Mouse (Mus musculus) cerebellum, postnatal 10 days (tissue): ENCODE measurements at regions not wholly inside any gene's neighbourhood (a gene's known extent, or its start where the extent isn't known, plus 50 kb on each side); places are given as distances from the start of the nearest gene placed in this dataset.

ENCODE experiments used
- DNase-seq, 2 experiments: peaks; one replicate each; pipeline ENCODE4 v3.0.0; 2021; ENCODE audit warnings: mixed read lengths in 2 of 2

- DNase-seq: no peak
Measured at GRCm38 (mm10) chr3:131801551-131801950, 237.0 kb downstream of the Papss1 start.

DNA sequence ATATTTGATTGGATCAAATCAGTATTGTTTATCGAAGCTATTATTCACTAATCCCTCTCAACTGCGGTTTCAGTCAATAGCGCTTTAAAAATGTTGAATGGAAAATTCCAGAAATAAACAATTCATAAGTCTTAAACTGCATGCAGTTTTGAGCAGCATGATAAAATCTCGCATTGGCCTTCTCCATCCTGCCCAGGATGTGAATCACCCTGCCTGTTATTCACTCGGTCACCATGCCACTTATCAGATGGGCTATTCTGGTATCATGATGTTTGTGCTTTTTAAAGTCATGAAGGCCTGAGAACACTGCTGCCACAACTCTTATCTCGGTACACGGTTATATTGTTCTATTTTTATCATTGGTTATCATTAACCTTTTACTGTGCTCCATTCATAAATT is 238.3 kb downstream of the Papss1 start:
- DNase-seq: no peak

- peak; percentile 72 to 77 for DNase-seq
Measured at GRCm38 (mm10) chr3:131808127-131808526, 243.6 kb downstream of the Papss1 start.

- peak; percentile 26 to 51 for DNase-seq
Measured at GRCm38 (mm10) chr3:131812968-131813367, 248.4 kb downstream of the Papss1 start.

- no peak for DNase-seq
Measured at GRCm38 (mm10) chr3:131818806-131819205, 254.2 kb downstream of the Papss1 start.

DNA sequence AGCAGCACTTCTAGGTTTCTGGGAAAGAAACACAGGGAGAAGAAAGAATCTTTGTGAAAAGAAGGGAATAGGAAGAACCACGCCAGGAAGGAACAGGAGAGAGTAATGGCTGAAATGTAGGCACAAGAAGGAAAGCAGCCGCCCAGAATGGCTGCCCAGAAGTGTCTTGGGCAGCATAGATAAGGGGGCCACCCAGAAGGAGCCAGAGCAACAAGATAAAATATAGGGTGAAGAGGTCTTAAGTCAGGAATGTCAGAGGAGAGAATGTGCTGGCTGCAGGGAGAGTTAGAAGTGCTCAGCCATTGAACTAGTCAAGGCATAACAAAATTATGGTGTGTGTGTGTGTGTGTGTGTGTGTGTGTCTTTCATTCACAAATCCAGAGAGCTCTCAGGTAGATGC is 227.7 kb upstream of the Dkk2 start:
- no peak for DNase-seq

GRCm38 (mm10) chr3:131859083-131859482 is 226.0 kb upstream of the Dkk2 start:
- no peak for DNase-seq

DNA sequence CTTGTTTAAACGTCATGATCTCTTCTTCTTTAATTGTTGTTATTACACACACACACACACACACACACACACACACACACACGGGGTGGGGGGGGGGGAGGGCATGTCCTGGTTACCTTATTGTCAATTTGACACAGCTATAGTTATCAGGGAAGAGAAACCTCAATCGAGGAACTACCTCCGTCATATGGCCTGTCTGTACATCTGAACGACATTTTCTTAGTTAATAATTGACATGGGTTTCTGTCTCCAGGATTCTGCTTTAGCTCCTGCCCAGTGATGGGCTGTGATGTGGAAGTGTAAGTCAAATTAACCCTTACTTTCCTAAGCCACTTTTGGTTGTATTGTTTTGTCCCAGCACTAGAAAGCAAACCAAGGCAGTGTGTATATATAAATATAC is 220.0 kb upstream of the Dkk2 start:
- DNase-seq: no peak

DNA sequence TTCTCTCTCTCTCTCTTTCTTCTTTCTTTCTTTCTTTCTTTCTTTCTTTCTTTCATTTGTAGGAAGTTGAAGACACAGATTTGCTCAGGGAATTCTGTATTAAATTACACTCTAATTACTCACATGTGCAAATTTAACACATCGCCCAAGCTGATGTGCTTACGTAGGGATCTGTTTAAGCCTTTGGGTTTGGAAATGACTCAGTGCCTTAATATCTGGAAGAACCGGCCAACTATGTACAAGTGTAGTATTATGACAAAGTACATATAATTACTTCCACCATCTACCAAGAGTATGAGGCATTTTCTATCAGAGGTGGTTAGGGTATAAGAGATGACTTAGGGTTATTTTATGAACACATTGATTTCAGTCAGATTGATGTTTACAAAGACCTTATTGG is 217.8 kb upstream of the Dkk2 start:
- no peak for DNase-seq

DNA sequence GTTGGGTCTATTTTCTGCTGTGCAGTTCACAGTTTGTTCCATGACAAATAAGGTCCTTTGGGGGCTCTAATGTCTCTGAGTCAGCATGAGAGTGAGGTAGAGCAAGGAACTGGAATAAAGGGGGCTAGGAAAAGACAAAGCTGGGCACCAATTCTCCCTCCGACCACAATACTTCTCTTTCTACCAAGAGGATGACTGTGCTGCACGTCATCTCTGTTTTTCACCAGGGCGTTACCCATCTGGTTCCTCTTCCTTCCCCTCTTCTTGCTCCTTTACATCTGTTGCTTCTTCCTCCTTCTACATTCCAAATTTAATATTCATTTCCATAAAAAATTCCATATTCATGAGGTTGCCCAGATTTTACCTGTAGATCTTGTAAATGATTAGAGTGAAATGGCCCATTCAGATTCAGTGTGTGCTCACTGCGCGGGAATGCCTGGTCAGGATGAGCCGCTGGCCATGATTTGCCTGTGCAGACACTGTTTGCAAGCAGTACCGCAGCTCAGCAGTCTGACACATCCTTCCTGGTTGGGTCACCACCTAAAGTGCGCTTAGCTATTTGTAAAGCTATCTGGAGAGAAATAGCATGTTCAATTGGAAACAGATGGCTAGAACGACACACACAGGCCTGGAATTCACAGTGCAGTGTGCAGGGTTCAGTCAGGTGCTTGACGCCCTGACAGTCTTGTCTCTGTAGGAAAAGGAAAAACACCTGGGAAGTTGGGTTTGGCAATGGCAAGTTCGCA is 216.7 kb upstream of the Dkk2 start:
- no peak for DNase-seq

DNA sequence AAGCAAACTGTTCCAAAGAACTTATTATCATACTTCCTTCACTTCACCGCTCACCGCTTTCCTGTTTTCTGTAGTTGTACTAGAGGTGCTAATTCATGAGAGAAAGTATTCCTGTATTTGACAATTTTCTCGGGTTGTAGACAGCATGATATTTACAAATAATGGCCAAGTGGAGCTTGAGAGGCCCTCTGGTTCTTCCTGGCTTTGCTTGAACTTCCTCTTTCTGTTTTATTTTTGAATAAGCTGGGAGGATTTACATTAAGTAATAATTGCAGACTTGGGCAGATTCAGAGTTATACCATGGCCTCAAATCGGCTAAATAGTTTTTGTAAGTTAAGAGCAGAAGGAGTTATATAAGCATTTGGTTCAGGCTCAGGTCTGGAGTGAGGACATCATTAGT is 215.8 kb upstream of the Dkk2 start:
- DNase-seq: no peak

GRCm38 (mm10) chr3:131882667-131883066 is 202.4 kb upstream of the Dkk2 start:
- no peak for DNase-seq

DNA sequence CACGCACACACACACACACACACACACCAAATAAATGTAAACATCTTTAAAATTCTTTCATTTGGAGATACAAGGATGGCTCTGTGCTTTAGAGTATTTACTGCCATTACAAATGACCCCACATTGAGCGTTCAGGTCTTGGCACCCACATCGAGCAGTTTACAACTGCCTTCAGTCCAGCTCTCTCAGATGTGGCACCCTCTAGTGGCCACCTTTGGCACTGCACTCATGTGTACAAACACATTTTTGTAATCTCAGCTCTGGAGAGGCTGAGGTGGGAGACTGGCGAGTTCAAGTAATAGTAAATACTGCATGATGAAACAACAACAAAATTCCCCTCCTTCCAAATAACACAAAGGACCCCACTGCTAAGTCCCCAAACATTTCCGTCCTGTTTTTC is 198.6 kb upstream of the Dkk2 start:
- peak; percentile 51 to 54 for DNase-seq

GRCm38 (mm10) chr3:131886984-131887383 is 198.1 kb upstream of the Dkk2 start:
- DNase-seq: no peak

GRCm38 (mm10) chr3:131887670-131888069 is 197.4 kb upstream of the Dkk2 start:
- no peak for DNase-seq

- DNase-seq: no peak
Measured at GRCm38 (mm10) chr3:131891941-131892340, 193.2 kb upstream of the Dkk2 start.

GRCm38 (mm10) chr3:131893061-131893804 is 191.9 kb upstream of the Dkk2 start:
- DNase-seq: no peak

DNA sequence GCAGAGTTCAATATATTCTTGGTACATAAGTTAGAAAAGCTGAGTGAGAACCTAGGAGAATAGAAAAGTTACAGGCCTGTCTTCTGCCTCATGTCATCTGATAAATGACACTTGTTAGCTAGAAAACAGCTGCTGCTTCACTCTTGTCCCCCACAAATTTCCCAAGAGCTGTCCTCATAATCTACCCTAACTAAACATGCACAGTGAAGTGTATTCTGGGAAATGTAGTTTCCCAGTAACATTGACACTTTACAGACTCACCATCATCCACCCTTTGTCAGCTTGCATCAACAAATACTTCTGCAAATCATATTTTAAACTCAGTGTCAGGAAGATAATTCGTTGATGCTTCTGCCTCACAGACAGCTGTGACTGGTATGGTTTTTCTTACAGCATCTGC is 190.0 kb upstream of the Dkk2 start:
- DNase-seq: no peak

DNA sequence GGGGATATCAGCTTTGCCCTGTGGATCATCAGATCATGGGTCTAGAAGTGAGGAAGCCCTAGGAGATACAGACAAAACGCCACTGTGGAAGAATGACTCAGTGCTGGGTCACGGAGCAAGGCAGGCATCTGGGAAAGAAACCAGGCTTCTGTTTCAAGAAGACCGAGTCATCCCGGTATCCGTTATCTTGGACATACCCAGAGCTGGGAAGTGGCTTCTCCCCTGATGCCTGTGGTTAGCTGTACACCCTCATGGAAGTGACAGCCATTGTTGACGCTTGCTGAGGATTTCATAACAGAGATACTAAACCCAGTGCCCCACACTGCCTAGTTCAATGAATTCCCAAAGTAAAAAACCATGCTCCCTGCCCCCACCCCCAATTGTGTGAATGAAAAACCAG is 171.6 kb upstream of the Dkk2 start:
- DNase-seq: no peak

DNA sequence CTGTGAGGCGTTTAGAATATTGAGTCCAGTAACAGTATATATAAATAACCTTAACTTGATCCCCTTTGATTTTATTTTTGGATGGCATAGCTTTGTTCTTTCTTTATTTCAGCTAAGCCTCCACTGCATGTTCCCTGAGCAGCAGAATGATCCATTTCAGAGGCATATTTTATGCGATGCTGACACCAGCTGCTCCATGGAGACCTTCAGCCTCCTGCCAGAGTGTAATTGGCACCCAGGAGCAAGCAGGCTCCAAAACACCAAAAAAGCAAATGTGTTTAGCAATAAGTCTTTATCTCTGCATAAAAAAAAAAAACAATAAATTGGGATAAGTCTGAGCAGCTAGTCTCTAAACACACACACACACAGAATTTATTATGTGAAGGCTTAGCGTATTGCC is 170.7 kb upstream of the Dkk2 start:
- peak; percentile 8 for DNase-seq

DNA sequence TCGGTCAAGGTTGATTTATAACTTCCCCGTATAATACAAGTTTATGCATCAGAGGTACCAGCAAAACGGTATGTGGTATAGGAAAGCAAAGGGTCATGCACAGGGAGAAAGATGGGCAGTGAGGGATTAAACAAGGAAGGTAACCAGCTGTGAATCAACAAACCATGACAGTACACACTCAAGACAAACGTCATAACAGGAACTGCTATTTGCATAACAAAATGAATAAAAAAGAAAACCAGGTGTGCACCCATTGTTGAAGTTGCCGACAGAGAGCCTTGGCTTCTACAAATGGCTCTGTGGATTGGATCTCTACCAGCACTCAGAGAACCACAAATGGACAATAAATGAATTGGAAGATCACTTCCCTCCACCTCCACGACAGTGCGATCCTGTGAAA is 170.1 kb upstream of the Dkk2 start:
- no peak for DNase-seq

DNA sequence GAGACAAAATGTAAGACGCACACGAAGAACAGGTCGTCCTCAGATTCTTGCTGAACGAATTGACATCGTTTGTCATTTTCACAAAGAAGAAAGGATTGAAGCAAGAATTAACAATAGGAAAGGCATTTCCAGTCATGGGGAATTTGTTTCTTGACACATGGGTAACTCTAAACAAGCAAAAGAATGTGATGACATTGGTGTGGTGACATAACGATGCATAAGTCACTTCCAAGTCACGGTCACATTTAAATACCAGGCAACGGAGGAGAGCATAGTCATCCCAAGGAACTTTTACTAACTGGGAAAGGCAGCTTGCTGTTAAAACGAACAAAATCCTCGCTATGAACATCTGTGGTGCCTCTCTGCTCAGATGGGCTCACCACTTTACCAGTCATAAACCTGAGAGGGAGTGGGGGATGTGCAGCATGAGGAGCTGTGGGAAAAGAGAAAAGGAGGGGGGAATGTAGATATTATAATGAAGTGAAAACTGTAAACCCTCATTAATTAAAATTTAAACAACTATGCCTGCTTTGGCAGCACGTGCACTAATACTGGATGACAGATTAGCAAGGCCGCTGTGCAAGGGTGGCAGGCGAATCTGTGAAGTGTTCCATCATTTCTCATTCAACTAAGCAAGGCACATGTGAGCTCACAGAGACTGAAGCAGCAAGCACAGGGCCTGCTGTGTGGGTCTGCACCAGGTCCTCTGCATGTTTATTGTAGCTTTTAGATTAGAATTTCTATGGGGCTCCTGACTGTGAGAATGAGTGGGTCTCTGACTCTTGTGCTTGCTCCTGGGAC is 167.2 kb upstream of the Dkk2 start:
- DNase-seq: no peak

- peak; percentile 84 to 87 for DNase-seq
Measured at GRCm38 (mm10) chr3:131919476-131919875, 165.6 kb upstream of the Dkk2 start.

- peak; percentile 39 to 42 for DNase-seq
Measured at GRCm38 (mm10) chr3:131921161-131921560, 163.9 kb upstream of the Dkk2 start.
